Mouse (Mus musculus) hindbrain, embryonic 11.5 days (tissue): ENCODE results near the gene Myo18b. TPM values are rescaled to one million over a fixed set of nuclear protein-coding genes. Genes with fewer than 3 reads are reported as not detected.

Experiments used
- ATAC-seq: fragments of 200-750 bp; cut with Nextera tagmentation; 2 replicates; pipeline ENCODE4 v1.8.0; 2017; ENCODE audit warnings: mild to moderate bottlenecking, moderate TSS enrichment, moderate library complexity; ENCODE audit not compliant: low FRiP score
- DNase-seq: peaks from one replicate; pipeline ENCODE4 v3.0.0-alpha.2; 2015; ENCODE audit warnings: low spot score
- H3K27ac ChIP-seq: fragments of 300-500 bp; sonication (generic); 2 replicates; pipeline ENCODE4 v1.5.1; 2014; ENCODE audit warnings: mild to moderate bottlenecking, low read depth, low read length
- H3K27me3 ChIP-seq: fragments of 300-500 bp; sonication (generic); 2 replicates; pipeline ENCODE4 v1.6.1; 2014; ENCODE audit warnings: mild to moderate bottlenecking, low read length, moderate library complexity, mixed read lengths; ENCODE audit not compliant: control insufficient read depth, insufficient read depth
- H3K36me3 ChIP-seq: fragments of 300-500 bp; sonication (generic); 2 replicates; pipeline ENCODE4 v1.6.1; 2014; ENCODE audit warnings: mild to moderate bottlenecking, low read length, moderate library complexity, mixed read lengths; ENCODE audit not compliant: control insufficient read depth, insufficient read depth
- H3K4me1 ChIP-seq: fragments of 300-500 bp; sonication (generic); replicated peaks from 2 replicates; pipeline ENCODE4 v1.6.1; 2014; ENCODE audit warnings: low read length, mixed read lengths; ENCODE audit not compliant: control insufficient read depth, insufficient read depth
- H3K4me2 ChIP-seq: fragments of 300-500 bp; sonication (generic); replicated peaks from 2 replicates; pipeline ENCODE4 v1.6.1; 2014; ENCODE audit warnings: mild to moderate bottlenecking, low read depth, low read length
- H3K4me3 ChIP-seq: fragments of 300-500 bp; sonication (generic); 2 replicates; pipeline ENCODE4 v1.5.1; 2014; ENCODE audit warnings: low read depth, low read length
- H3K9ac ChIP-seq: fragments of 300-500 bp; sonication (generic); 2 replicates; pipeline ENCODE4 v1.6.1; 2014; ENCODE audit warnings: low read depth, low read length
- H3K9me3 ChIP-seq: fragments of 300-500 bp; sonication (generic); 2 replicates; pipeline ENCODE4 v1.6.1; 2016; ENCODE audit warnings: low read length; ENCODE audit not compliant: control insufficient read depth
- WGBS: fragments of 180-500 bp; shearing (Covaris S2); extraction: QIAGEN DNeasy Blood & Tissue Kit; methylation state at CpG from one replicate; pipeline ENCODE4 v1.1.7; 2014; 5-methylcytosine and 5-hydroxymethylcytosine counted together
- polyA plus RNA-seq: library from polyadenylated mRNA; unstranded; fragments of >200 nt; fragmentation: Nextera tagmentation; extraction: Ambion mirVana; gene quantifications from 2 replicates; pipeline ENCODE4 v1.2.1, GENCODE M21; 2014

The Myo18b gene
- polyA plus RNA-seq, 1 experiment from 2014 or later: 0.68 TPM

GRCm38 (mm10) chr5:112781231-112781630 is 114.9 kb downstream of the Myo18b start:
- Histone ChIP-seq H3K4me1 (no peaks in the 10 kb centered on the region), H3K36me3 (no peaks in the 10 kb centered on the region), H3K9me3 (no peaks in the 10 kb centered on the region), H3K4me3 (no peak overlapping the region), H3K4me2 (no peak overlapping the region), H3K9ac (no peak overlapping the region), H3K27me3 (no peaks in the 10 kb centered on the region), H3K27ac (no peak overlapping the region)
- ATAC-seq (no peak), DNase-seq (no peak)
- 90% methylated on average over 4 of the region's 4 CpGs for WGBS

- WGBS: 86% methylated on average over 5 of the region's 5 CpGs
- no peaks in the 10 kb centered on the region for H3K4me1 ChIP-seq
- no peaks in the 10 kb centered on the region for H3K9me3 ChIP-seq
- H3K4me3 ChIP-seq: no peak overlapping the region
- H3K27me3 ChIP-seq: no peaks in the 10 kb centered on the region
- no peak for ATAC-seq
- H3K9ac ChIP-seq: no peak overlapping the region
- DNase-seq: no peak
- H3K27ac ChIP-seq: no peak overlapping the region
- no peaks in the 10 kb centered on the region for H3K36me3 ChIP-seq
- H3K4me2 ChIP-seq: no peak overlapping the region
Observed at GRCm38 (mm10) chr5:112780383-112780782, 115.8 kb downstream of the Myo18b start.

- 83% methylated on average over 15 of the region's 15 CpGs for WGBS
- Histone ChIP-seq H3K9me3 (no peaks in the 10 kb centered on the region), H3K4me1 (no peaks in the 10 kb centered on the region; the same call in 1 of the 2 replicates), H3K36me3 (no peaks in the 10 kb centered on the region), H3K4me3 (no peak overlapping the region), H3K4me2 (no peak overlapping the region), H3K27ac (no peak overlapping the region), H3K9ac (no peak overlapping the region), H3K27me3 (no peaks in the 10 kb centered on the region)
- ATAC-seq (no peak), DNase-seq (no peak)
Observed at GRCm38 (mm10) chr5:112776781-112777405, 119.3 kb downstream of the Myo18b start.

GRCm38 (mm10) chr5:112773429-112773828 is 122.7 kb downstream of the Myo18b start:
- 22% methylated on average over 4 of the region's 4 CpGs for WGBS
- Histone ChIP-seq H3K4me1 (no peaks in the 10 kb centered on the region; the same call in 1 of the 2 replicates), H3K27me3 (no peaks in the 10 kb centered on the region), H3K4me3 (no peak overlapping the region), H3K4me2 (no peak overlapping the region), H3K9me3 (no peaks in the 10 kb centered on the region), H3K9ac (no peak overlapping the region), H3K36me3 (no peaks in the 10 kb centered on the region), H3K27ac (no peak overlapping the region)
- DNase-seq: peak; percentile 30
- no peak for ATAC-seq

- Histone ChIP-seq H3K4me3 (no peak overlapping the region), H3K4me1 (no peaks in the 10 kb centered on the region; the same call in 1 of the 2 replicates), H3K9ac (no peak overlapping the region), H3K9me3 (no peaks in the 10 kb centered on the region), H3K27me3 (no peaks in the 10 kb centered on the region), H3K4me2 (no peak overlapping the region), H3K27ac (no peak overlapping the region), H3K36me3 (no peaks in the 10 kb centered on the region)
- WGBS: 60% methylated on average over 6 of the region's 6 CpGs
- no peak for DNase-seq
- no peak for ATAC-seq
Observed at GRCm38 (mm10) chr5:112771376-112771901, 124.7 kb downstream of the Myo18b start.

- DNase-seq (peak; percentile 60), ATAC-seq (peak; percentile 81)
- Histone ChIP-seq H3K9ac (no peak overlapping the region), H3K27ac (no peak overlapping the region), H3K27me3 (0 out of 2 replicates have a peak, but pooled peaks cover 2% of the 10 kb centered on the region), H3K4me1 (no peaks in the 10 kb centered on the region; the same call in 1 of the 2 replicates), H3K4me2 (no peak overlapping the region), H3K9me3 (no peaks in the 10 kb centered on the region), H3K36me3 (no peaks in the 10 kb centered on the region), H3K4me3 (no peak overlapping the region)
- WGBS: 19% methylated on average over 4 of the region's 4 CpGs
Observed at GRCm38 (mm10) chr5:112769721-112770119, 126.4 kb downstream of the Myo18b start.

GRCm38 (mm10) chr5:112769020-112769720 is 127.0 kb downstream of the Myo18b start:
- H3K27me3 ChIP-seq: 0 out of 2 replicates have a peak, but pooled peaks cover 2% of the 10 kb centered on the region
- no peak overlapping the region for H3K4me3 ChIP-seq
- DNase-seq (no peak), ATAC-seq (peak; percentile 55)
- H3K9me3 ChIP-seq: no peaks in the 10 kb centered on the region
- H3K9ac ChIP-seq: no peak overlapping the region
- WGBS: 32% methylated on average over 11 of the region's 11 CpGs
- peak overlapping the region; percentile 75 for H3K27ac ChIP-seq
- no peak overlapping the region for H3K4me2 ChIP-seq
- H3K36me3 ChIP-seq: no peaks in the 10 kb centered on the region
- H3K4me1 ChIP-seq: no peaks in the 10 kb centered on the region; the same call in 1 of the 2 replicates

- Histone ChIP-seq H3K9me3 (no peaks in the 10 kb centered on the region), H3K4me2 (no peak overlapping the region), H3K36me3 (no peaks in the 10 kb centered on the region), H3K4me3 (no peak overlapping the region), H3K9ac (no peak overlapping the region), H3K27ac (peak overlapping the region; percentile 75), H3K4me1 (no peaks in the 10 kb centered on the region; the same call in 1 of the 2 replicates), H3K27me3 (0 out of 2 replicates have a peak, but pooled peaks cover 2% of the 10 kb centered on the region)
- WGBS: 97% methylated on average over 5 of the region's 5 CpGs
- ATAC-seq (no peak), DNase-seq (no peak)
Observed at GRCm38 (mm10) chr5:112768556-112768955, 127.6 kb downstream of the Myo18b start.
